In the genomic region with DNA sequence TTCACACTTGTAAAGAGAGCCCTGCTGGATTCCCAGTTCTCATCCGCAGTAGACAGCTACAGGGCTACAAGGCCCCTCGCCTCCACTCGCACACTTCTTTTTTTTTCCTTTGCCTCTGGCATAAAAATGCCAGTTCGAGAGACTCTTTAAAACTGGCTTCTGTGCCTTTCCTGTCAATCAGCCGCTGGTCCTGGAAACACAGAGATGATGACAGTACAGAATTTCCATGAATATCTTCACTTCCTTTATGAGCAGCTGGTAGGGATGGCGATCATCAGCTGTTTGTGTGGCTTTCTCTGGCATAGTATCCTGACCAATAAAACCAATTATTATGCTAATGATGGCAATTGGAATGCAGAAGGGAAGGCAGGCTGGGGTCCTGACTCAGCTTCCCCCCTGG, we compare ENCODE assay signal across 25 mouse cellular contexts.
A peak's percentile ranks its signal among the peaks of the same experiment; 100 is the strongest.
DNase-seq lines count a peak whose midpoint lies in the region; ATAC-seq and TF ChIP-seq lines count a peak whose summit lies in the region.
"Had no signal": no experiment of that assay in that cellular context is flagged by ENCODE, and none has a peak within 500 bp of the region (broad histone marks: within the 10 kb centered on the region; RNA-seq: fewer than 3 reads in every experiment).

No protein-coding gene starts in this region.

- no peaks in the 10 kb centered on the region for H3K4me1 ChIP-seq in forebrain, embryonic 14.5 days (ENCODE audit: control insufficient read depth, insufficient read depth, low read length)
- H3K4me1 ChIP-seq in forebrain, embryonic 12.5 days = 0 out of 2 replicates have a peak, but pooled peaks cover 3% of the 10 kb centered on the region
- no peaks in the 10 kb centered on the region for H3K4me1 ChIP-seq in forebrain, embryonic 16.5 days (replicated peaks; ENCODE audit: control insufficient read depth, insufficient read depth, low read length)
- H3K4me1 ChIP-seq: heart, embryonic 12.5 days; limb, embryonic 12.5 days; liver, embryonic 15.5 days had no signal

- H3K9ac ChIP-seq in forebrain, embryonic 14.5 days (ENCODE audit: low read length) = no peak overlapping the region
- no peak overlapping the region for H3K9ac ChIP-seq in forebrain, embryonic 12.5 days
- H3K9ac ChIP-seq in forebrain, embryonic 16.5 days (replicated peaks; ENCODE audit: low read depth, low read length) = no peak overlapping the region
- H3K9ac ChIP-seq: heart, embryonic 12.5 days; hindbrain, embryonic 14.5 days; limb, embryonic 12.5 days; liver, embryonic 15.5 days; lung, embryonic 14.5 days had no signal

- ATAC-seq in forebrain, embryonic 14.5 days = no peak
- no peak for ATAC-seq in forebrain, embryonic 12.5 days (ENCODE audit: low FRiP score)
- ATAC-seq in forebrain, embryonic 16.5 days = peak; percentile 59; the same call in 1 of the 2 replicates
- ATAC-seq: activated CD4-positive, CD25-positive, alpha-beta regulatory T cell, adult 4 months; inflammation-experienced regulatory T-cells, adult 6 months; midbrain, embryonic 16.5 days had no signal

- H3K9me3 ChIP-seq in forebrain, embryonic 14.5 days (replicated peaks; ENCODE audit: control insufficient read depth, low read length) = no peaks in the 10 kb centered on the region
- no peaks in the 10 kb centered on the region for H3K9me3 ChIP-seq in forebrain, embryonic 12.5 days
- no peaks in the 10 kb centered on the region for H3K9me3 ChIP-seq in forebrain, embryonic 16.5 days (ENCODE audit: control insufficient read depth, low read length)
- H3K9me3 ChIP-seq: heart, embryonic 12.5 days; limb, embryonic 12.5 days; liver, embryonic 15.5 days had no signal

- peak; percentile 41 for DNase-seq in forebrain, embryonic 14.5 days (ENCODE audit: low spot score)
- peak in 1 of 2 experiments; percentile 10 for DNase-seq in layer of hippocampus, adult 2 months (ENCODE audit: low spot score in 2 of 2)
- DNase-seq in layer of hippocampus, adult 9-10 months (ENCODE audit: low spot score) = no peak
- DNase-seq in Muller cell, postnatal 12 days (ENCODE audit: inconsistent ontology term) = peak; percentile 17
- DNase-seq in right cerebral cortex, adult 18-20 months = no peak
- DNase-seq: adrenal gland, adult 8-10 months; cerebellum, adult 11-12 months; gastrocnemius, postnatal 14 days; heart, postnatal 4 days; kidney, adult 11 months; kidney, postnatal 25 days; lung, embryonic 14.5 days; lung, postnatal 14 days; thymus, postnatal 4 days had no signal

- no peaks in the 10 kb centered on the region for H3K36me3 ChIP-seq in forebrain, embryonic 14.5 days (ENCODE audit: control insufficient read depth, insufficient read depth, low read length)
- H3K36me3 ChIP-seq in forebrain, embryonic 12.5 days (replicated peaks) = no peaks in the 10 kb centered on the region
- no peaks in the 10 kb centered on the region for H3K36me3 ChIP-seq in forebrain, embryonic 16.5 days (ENCODE audit: control insufficient read depth, insufficient read depth)
- H3K36me3 ChIP-seq: heart, embryonic 12.5 days; limb, embryonic 12.5 days; liver, embryonic 15.5 days had no signal

- H3K4me2 ChIP-seq in forebrain, embryonic 14.5 days (ENCODE audit: low read length) = no peak overlapping the region
- no peak overlapping the region for H3K4me2 ChIP-seq in forebrain, embryonic 12.5 days
- no peak overlapping the region for H3K4me2 ChIP-seq in forebrain, embryonic 16.5 days (ENCODE audit: low read length)
- H3K4me2 ChIP-seq: heart, embryonic 12.5 days; hindbrain, embryonic 14.5 days; limb, embryonic 12.5 days; liver, embryonic 15.5 days; lung, embryonic 14.5 days had no signal

- no peak overlapping the region for H3K27ac ChIP-seq in forebrain, embryonic 14.5 days (ENCODE audit: low read depth, low read length)
- H3K27ac ChIP-seq in forebrain, embryonic 12.5 days = no peak overlapping the region
- H3K27ac ChIP-seq in layer of hippocampus, adult 2 months = 0 out of 2 replicates have a peak overlapping the region, but pooled peaks have one; percentile 7
- no peak overlapping the region for H3K27ac ChIP-seq in forebrain, embryonic 16.5 days (ENCODE audit: low read length)
- H3K27ac ChIP-seq: hindbrain, embryonic 14.5 days; left cerebral cortex, adult 2 months; limb, embryonic 12.5 days; liver, embryonic 15.5 days had no signal

- no peak for TF ChIP-seq CTCF in layer of hippocampus, adult 2 months (conservative IDR thresholded peaks at IDR 0.05)

- H3K27me3 ChIP-seq in forebrain, embryonic 14.5 days (replicated peaks; ENCODE audit: control insufficient read depth, insufficient read depth, low read length) = no peaks in the 10 kb centered on the region
- H3K27me3 ChIP-seq in forebrain, embryonic 12.5 days = no peaks in the 10 kb centered on the region
- no peaks in the 10 kb centered on the region for H3K27me3 ChIP-seq in forebrain, embryonic 16.5 days (replicated peaks; ENCODE audit: control insufficient read depth, insufficient read depth, low read length)
- H3K27me3 ChIP-seq: heart, embryonic 12.5 days; limb, embryonic 12.5 days; liver, embryonic 15.5 days had no signal

- 49% methylated on average over 6 of the region's 6 CpGs for WGBS in forebrain, embryonic 14.5 days
- 61% methylated on average over 6 of the region's 6 CpGs for WGBS in forebrain, embryonic 12.5 days
- 43% methylated on average over 6 of the region's 6 CpGs for WGBS in forebrain, embryonic 16.5 days

- H3K4me3 ChIP-seq in forebrain, embryonic 14.5 days (ENCODE audit: low read depth, low read length) = no peak overlapping the region
- no peak overlapping the region for H3K4me3 ChIP-seq in forebrain, embryonic 12.5 days (replicated peaks)
- H3K4me3 ChIP-seq in layer of hippocampus, adult 2 months = no peak overlapping the region
- no peak overlapping the region for H3K4me3 ChIP-seq in forebrain, embryonic 16.5 days (replicated peaks; ENCODE audit: low read length)
- H3K4me3 ChIP-seq: erythroblast, embryonic 14.5 days; heart, embryonic 12.5 days; left cerebral cortex, adult 2 months; limb, embryonic 12.5 days; liver, embryonic 15.5 days had no signal

Comparison
In these comparisons a context has a peak if more than half of its experiments do, and no peak if none do; other contexts are left out.
1. DNase-seq: peak in forebrain, embryonic 14.5 days (single experiment) and Muller cell, postnatal 12 days (single experiment); none in layer of hippocampus, adult 9-10 months (single experiment) and right cerebral cortex, adult 18-20 months (single experiment).